Mouse (Mus musculus) c-Kit-positive CD71-positive TER-119-positive erythroid progenitor cells, embryonic 14.5 days (primary cell): ENCODE results near the gene Slc45a1.
"Not testable (repeated sequence)": the region's sequence is repeated elsewhere in the genome, so short reads cannot be mapped to it uniquely, and the experiment has no call there.

ENCODE experiments used
- DNase-seq: peaks from one replicate; pipeline ENCODE4 v3.0.0-alpha.2; 2013; ENCODE audit warnings: low spot score

Slc45a1 gene

GRCm38 (mm10) chr4:150605804-150606203, 46.2 kb downstream of the Slc45a1 start:
- DNase-seq, result no peak

- DNase-seq, result no peak
Measured at GRCm38 (mm10) chr4:150603366-150604061, 48.5 kb downstream of the Slc45a1 start.

GRCm38 (mm10) chr4:150601489-150601888, 50.5 kb downstream of the Slc45a1 start:
- DNase-seq, result no peak

- DNase-seq, result not testable (repeated sequence)
Measured at GRCm38 (mm10) chr4:150600503-150600902, 51.5 kb downstream of the Slc45a1 start.

GRCm38 (mm10) chr4:150599119-150599992, 52.6 kb downstream of the Slc45a1 start:
- DNase-seq, result no peak

- no peak for DNase-seq
Measured at GRCm38 (mm10) chr4:150598686-150599085, 53.3 kb downstream of the Slc45a1 start.

GRCm38 (mm10) chr4:150595991-150596390, 56.0 kb downstream of the Slc45a1 start:
- no peak for DNase-seq

- DNase-seq, result no peak
Measured at GRCm38 (mm10) chr4:150595071-150595470, 56.9 kb downstream of the Slc45a1 start.

- DNase-seq, result no peak
Measured at GRCm38 (mm10) chr4:150594298-150594829, 57.6 kb downstream of the Slc45a1 start.

- DNase-seq, result no peak
Measured at GRCm38 (mm10) chr4:150593473-150594217, 58.3 kb downstream of the Slc45a1 start.

GRCm38 (mm10) chr4:150592087-150592486, 59.9 kb downstream of the Slc45a1 start:
- DNase-seq, result peak; percentile 52

- DNase-seq, result no peak
Measured at GRCm38 (mm10) chr4:150591602-150592001, 60.4 kb downstream of the Slc45a1 start.

- no peak for DNase-seq
Measured at GRCm38 (mm10) chr4:150590621-150591282, 61.2 kb downstream of the Slc45a1 start.

GRCm38 (mm10) chr4:150588300-150588621, 63.7 kb downstream of the Slc45a1 start:
- DNase-seq, result peak; percentile 39

- peak; percentile 34 for DNase-seq
Measured at GRCm38 (mm10) chr4:150587597-150588299, 64.2 kb downstream of the Slc45a1 start.

- no peak for DNase-seq
Measured at GRCm38 (mm10) chr4:150586275-150586674, 65.7 kb downstream of the Slc45a1 start.

GRCm38 (mm10) chr4:150585800-150586199, 66.2 kb downstream of the Slc45a1 start:
- no peak for DNase-seq

- no peak for DNase-seq
Measured at GRCm38 (mm10) chr4:150583777-150584135, 68.2 kb downstream of the Slc45a1 start.

- no peak for DNase-seq
Measured at GRCm38 (mm10) chr4:150582966-150583776, 68.8 kb downstream of the Slc45a1 start.
